Mouse (Mus musculus) lung, postnatal 14 days (tissue): Measurements from ENCODE around the gene Brinp3.
"Not testable (repeated sequence)": the region's sequence is repeated elsewhere in the genome, so short reads cannot be mapped to it uniquely, and the experiment has no call there.

ENCODE experiments used
- DNase-seq: peaks from one replicate; pipeline ENCODE4 v3.0.0; 2021

The Brinp3 gene

DNA sequence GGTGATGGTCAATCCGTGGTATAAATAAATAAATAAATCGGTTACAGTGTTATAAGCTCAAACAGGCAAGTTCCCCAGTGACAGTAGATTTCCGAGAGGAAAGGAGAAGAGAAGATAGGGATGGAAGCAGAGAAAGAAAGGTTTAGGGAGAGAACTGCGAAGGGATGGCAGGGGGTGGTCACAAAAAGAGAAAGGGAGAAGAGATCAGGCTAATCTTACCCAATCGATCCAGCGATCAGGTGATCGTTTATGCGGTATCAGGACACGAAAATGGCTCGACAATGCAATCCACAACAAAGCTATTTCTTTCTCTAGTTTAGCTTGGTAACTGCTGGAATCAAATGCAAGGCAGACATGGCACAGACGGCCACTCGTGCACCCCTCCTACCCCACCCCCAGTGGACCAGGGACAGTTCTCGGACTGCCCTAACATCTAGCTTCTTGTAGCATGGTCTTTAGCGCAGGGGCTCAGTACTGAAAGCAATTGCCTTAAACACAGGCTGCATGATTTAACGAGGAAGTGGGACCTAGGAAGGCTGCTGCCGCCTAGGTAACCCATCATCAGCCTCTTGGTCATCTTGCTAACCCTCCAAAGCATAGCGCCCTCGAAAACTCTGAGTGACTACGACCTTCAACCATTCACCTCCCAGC is at the start of gene Brinp3:
Gene Brinp3, plus strand, starts transcription at position 80 of the 651 bp plus-strand sequence.
- no peak for DNase-seq

DNA sequence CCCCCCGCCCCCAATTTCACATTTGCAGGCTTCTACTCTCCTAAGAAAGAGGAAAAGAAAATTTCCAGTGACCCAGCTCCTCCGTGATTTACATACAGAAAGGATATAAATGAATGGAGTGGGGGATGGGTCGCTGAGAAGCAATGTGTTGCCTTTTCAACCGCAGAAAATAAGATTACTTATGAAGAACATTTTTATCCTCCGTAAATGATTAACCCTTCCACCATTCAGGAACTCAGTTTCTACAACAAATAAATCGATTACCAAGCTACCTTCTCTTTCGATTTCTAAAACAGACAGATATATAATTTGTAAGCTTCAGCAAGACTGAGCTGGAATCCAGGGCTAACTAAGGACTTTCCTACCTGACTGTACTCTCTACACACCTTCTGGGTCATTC is 339 bp upstream of the Brinp3 start:
- DNase-seq = no peak

DNA sequence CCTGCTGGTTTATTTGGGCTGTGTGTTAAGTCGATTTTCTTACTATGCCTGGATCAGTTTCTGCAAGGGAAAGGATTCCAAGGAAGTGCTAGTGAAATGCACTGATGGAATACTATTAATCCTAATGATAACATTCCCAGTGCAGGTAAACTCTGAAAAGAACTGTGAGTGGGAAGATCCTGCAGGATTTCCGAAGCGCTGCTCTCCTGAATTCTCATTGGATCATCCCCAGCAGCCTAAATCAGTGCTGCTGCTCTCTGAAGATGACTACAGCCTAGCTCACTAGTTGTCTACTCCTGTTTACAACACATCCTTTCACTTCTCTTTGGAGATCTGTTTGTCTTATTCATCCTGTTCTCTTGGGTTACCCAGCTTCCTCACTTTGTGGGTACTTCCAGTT is 826 bp downstream of the Brinp3 start:
- DNase-seq = no peak

DNA sequence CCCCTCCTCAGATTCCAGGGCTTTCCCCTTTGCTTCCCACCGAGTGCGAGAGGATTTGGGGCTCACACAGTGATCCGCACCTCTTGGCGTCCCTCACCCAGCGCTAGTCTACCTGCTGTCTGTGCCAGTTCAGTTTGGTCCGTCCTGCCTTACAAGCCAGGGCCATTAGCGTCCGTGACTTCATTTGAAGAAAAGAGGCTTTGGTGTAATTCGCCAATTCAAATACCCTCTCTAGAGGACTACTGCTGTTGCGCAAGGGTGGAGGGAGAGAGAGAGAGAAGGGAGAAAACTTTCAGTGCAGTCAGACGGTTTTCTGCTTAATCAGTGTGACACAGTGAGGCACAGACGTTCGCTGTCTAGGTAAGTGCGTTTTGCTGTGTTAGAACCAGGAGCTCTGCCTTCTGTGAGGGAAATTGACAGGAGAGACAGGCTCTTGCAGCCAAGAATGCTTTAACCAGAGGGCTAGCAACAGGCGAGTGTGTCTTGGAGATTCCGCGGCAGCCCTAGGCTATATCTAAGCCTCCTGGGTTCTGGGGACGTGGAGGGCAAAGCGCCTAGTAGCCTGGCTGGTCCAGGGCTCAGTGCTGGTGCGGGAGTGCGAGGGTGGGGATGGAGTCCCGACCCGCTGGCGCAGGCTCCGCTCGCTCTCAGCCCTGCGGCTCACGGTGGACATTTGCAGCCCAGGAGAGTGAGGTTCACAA is 3.0 kb downstream of the Brinp3 start:
- DNase-seq = no peak

DNA sequence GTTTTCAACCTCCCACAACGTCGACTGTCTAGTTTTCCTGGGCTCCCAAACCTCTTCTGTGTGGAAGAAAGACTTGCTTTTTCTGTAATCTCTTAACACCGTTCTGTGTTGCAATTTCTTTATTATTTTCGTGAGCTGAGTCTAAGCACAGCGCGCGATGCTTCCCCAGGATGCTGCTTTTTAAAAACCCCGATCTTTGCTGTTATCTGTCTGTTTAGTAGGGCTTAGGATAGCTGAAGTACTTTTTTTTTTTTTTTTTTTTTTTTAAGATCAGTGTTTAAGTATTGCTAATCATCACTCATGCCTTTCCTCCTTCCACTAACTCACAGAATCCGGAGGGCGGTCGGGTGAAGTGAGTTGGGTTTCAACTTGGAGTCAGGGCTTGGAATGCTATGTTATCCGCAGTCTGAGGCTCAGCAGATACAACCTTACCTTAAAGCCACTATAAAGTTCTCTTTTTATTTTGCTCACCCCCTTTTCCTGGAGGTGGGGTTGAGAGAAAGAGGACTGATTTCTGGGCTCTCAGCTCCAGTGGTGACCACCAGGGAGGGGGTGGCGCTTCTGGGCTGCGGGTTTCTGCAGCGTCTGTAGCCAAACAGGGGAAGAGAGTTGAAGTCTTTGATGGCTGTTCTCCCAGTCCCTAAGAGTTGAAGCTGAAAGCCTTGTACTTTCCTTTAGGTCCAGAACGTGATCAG is 3.7 kb downstream of the Brinp3 start:
- no peak for DNase-seq

DNA sequence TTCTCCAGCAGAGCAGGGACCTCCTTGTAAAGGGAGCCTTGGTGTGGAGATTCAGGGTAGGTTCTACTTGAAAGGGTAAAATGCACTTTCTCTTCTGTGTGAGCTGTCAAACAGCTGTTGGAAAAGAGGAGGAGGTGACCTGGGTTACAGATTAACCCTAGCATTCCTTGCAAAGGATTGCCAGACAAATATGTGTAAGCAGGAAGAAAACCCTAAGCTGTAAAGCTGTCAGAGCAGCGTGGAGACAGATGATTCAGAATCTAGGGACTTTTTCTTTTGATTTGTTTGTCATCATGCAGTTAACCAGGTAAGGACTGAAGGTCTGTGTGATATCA is 4.2 kb downstream of the Brinp3 start:
- DNase-seq = no peak

DNA sequence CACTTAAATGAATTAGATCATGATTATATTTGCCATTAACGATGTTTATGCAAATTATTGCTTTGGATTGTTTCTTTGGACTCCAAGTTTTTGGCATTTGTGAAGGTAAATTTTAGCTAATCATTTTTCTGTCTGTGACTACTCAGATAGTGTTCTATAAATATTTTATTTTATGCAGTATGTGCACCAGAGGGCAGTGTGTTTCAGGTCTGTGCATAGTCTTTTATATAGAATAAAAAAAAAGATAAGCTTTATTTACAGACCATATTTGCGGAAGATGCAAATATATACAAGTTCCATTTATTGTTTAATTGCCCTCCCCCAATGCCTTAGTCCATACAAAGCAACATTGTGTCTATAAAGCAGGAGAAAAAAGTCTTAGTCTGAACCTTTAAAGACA is 20.8 kb downstream of the Brinp3 start:
- no peak for DNase-seq

DNA sequence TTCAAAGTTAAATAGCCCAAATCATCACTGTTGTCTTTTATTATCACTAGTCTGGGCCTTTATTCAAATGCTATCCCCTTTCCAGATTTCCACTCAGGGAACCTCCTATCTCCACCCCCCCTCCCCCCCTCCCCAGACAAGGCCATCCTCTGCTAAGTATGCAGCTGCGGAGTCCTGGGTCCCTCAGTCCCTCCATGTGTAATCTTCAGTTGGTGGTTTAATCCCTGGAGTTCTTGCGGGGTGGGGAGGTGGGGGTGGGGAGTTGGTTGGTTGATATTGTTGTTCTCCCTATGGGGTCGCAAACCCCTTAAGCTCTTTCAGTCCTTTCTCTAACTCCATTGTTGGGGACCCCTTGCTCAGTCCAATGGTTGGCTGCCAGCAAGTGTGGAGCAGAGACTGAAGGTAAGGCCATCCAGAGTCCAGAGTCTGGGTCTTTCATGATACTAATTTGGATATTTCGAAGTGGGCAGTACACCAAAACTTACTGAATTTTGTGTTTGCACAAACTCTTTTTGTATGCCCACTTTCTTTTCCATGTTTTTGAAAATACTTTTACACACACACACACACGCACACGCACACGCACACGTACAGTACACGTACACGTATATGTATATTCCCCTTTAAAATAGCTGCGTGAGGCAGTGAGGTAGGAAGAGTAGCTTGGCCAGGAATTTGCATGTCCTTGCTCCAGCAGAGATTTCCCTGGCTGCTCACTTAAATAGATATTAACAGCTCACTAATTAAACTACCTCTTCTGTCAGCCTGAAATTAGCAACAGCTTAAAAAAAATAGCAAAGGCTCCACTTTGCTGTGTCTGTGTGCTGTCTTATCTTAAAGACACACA is 29.4 kb downstream of the Brinp3 start:
- DNase-seq = no peak

DNA sequence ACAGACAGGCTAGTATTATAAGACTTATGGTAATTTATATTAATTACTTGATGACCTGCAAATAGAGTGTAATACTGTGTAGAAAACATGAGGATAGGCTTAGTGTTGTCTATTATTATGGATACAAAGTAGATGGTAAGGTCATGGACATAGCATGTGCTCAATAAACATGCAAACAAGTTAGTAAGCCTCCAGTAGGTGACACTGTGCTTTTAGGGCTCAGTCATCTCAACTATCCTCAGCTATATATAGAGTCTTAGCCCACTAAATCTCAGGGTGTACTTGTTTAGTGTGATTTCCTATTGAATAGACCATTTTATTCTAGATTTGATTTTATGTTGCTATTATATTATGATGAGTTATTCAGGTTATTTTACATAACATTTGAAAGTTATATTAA is 34.0 kb downstream of the Brinp3 start:
- no peak for DNase-seq

DNA sequence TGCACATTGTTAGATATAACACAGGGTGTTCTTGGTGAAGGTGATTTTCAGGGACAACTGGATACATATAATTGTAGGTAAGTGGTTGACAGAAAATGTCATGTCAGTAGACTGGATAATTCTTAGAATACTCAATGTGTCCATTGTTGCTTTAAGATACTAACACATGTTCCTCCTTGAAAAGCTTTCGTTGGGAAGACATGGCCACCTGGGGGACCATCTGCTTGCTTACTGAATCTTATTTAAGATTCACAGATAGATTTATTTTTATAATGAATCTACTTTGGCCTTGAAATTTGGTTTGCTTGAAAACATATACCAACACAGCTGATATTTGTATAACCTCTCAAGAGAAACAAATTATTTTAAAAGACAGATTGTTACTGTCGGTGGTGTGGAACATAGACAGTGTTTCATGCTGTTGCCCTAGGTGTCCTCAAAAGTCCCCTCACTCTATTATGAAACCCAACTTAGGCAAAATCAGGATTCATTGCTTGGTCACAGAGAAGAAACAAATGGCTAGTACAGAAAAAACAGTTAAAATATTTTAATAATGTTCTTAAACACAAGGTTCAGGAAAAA is 52.4 kb downstream of the Brinp3 start:
- no peak for DNase-seq

DNA sequence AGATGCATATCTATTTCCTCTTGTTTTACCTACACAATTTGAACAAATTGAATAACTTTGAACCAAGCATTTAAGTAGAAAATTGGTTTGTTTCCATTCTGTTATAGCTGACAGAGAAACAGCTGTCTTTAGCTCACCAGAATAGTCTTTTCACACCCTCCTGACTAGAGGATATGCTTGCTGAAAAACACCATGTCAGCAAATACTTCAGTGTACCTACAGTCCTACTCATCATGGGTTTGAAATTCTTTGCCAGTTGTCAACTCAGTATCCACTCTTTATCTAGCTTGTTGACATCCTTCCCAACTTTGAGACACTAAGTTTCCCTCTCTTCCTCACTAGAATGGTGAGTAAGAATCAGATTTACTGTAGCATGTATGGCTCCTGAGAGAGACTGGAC is 62.4 kb downstream of the Brinp3 start:
- DNase-seq = no peak

DNA sequence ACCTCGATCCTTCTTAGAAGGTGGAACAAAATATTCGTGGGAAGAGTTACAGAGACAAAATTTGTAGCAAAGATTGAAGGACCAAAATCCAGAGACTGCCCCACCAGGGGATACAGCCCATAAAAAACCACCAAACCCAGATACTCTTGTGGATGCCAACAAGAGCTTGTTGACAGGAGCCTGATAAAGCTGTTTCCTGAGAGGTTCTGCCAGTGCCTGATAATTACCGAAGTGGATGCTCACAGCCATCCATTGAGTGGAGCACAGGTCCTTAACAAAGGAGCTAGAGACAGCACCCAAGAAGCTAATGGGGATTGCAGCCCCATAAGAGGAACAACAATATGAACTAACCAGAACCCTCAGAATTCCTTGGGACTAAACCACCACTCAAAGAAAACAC is 67.6 kb downstream of the Brinp3 start:
- DNase-seq = no peak

DNA sequence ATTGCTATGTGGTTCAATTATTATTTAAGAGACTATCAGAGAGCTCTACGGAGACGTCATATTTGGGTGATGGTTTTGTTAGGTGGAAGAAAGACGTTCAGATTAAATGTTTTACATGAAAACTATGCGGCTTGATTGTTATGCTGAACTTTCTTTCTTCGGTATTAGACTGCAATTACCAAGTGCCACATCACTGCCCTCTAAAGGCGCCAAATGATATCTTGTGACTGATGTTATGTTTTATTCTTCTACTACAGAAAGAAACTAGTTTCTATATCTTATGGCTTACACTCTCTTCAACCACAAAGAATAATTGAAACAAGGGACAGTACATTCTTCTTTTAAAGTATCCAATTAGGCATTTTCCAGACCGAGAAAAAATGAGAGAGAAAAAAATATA is 89.6 kb downstream of the Brinp3 start:
- no peak for DNase-seq

DNA sequence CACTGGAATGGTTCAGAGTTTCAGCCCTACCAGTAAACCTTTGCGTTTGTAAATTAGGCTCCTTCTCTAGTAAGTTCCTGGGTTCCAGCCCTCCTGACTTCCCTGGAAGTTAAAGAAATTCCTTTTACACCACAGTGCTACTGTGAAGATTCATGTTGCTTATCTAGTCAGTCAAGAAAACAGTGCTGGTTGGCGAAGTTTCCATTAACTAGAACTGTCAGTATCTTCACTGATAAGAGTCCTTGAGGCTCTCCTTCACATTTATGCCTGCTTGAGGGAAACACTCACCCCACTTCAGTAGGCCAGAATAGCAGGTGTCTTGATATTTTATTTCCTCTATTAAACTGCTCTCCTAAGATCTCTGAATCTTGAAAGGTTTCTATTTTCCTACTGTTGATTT is 138.3 kb downstream of the Brinp3 start:
- no peak for DNase-seq

DNA sequence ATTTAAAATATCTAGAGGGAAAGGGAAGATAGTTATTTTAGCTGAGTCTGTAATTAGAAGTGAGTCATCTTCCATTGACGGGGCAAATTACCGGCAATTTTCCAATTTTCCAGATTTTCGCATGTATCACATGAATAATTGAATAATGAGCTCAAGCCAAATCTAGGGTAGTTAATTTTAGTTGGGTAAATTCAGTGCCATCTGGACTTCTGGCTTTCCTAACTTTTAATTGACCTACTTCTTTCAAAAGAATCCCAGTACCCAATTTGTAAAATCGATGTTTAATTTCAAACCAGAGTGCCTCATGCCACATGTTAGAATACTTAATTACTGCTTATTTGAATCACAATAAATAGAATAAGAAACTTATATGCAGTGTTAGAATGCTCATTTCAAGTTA is 162.7 kb downstream of the Brinp3 start:
- DNase-seq = no peak

DNA sequence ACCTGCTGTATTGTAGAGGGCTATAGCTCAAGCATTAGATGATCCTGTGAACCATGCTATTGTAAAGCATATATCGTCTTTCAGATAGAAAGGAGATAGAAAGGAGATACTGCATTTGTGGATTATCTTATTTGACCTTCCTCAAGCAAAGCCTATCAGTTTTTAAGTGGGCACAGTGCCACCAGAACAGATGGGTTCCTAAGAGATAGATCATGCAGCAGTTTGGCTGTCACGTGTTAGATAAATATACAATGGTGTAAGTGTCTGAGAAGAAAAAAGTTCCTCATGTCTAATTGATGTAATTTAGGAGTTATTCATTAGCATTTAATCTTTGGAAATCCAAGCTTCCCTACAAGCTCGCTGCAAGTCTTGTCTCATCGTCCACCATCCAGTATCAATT is 206.2 kb downstream of the Brinp3 start:
- DNase-seq = no peak

DNA sequence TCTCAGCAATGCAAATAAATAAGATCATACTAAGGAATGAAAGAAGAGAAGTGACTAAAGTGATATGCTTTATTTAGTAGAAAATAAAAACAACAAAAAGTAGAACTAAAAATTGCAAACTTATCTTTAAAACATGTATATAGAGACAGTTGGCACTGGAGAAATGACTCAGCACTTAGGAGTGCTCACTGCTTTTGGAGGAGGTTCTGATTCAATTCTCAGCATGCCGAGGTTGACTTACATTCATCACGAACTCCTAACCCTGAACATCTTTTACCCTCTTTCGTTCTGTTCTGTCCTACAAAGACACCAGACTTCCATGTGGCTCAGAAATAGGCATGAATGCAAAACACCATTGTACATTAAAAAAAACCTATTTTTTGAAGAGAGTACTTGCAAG is 225.0 kb downstream of the Brinp3 start:
- no peak for DNase-seq

DNA sequence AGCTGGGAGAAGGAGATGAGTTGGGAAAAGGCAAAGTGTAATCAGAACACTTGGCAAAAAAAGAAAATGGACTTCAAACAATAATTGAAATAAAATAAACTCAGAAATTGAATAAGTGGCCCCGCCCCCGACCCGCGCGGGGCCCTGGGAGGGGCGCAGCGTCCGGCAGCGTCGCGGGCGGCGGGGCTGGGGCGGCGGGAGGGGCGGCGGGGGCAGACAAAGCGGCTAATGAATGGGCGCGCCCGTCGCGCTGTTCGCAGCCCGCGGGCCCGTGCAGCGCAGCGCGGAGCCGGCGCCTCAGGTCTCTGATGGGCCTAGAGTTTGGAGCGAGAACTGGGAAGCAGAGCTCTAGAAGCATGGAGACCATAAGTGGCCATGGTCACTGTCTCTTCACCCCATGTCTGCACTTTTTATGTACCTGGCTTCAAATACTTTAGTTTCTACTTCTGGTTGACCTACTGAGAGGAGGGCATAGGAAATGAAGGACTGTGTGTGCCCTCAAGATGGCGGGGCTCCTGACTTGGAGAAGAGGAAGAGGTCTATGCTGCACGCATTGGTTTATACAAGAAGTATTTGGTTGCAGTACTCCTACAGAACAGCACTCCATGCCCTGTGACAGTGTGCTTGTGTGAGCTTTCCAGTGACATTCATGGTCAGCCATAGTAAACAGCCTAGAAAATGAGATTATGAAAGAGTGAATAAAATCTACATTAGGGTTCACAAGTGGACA is 230.4 kb downstream of the Brinp3 start:
- DNase-seq = not testable (repeated sequence)

DNA sequence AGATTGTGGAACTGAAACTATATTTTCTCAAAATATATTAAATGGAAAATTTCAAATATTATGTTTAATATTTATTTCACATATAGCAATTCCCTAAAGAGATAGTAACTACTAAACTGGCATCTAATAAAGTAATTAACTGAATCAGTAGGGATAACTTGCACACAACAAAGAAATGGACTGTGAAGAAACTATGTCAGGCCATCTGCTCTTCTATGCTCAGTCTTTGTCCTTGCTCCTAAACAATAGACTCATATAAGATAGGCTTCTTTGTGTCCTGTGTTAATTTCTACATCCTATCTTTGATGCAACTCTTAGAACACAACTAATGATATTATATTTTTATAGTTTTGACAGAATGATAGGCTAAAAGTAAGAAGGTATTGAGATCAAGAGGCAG is 256.5 kb downstream of the Brinp3 start:
- no peak for DNase-seq

DNA sequence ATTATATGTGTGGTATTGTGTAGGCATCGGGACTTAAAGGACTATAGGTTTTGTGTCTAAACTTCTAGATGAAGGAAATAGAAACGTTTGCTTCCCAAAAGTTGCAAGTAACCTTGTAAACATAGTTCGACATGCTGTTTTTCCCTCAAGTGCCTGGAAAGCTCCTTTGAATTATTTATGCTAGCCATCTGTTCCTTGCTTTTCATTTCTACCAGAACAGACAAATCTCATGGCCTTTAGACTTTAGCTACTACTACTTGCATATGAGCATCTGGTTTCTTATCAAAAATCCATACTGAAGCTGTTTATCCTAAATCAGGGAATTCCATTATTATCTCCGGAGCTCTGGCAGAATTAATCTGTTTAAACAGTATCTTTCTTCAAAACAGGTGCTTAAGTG is 288.7 kb downstream of the Brinp3 start:
- no peak for DNase-seq

DNA sequence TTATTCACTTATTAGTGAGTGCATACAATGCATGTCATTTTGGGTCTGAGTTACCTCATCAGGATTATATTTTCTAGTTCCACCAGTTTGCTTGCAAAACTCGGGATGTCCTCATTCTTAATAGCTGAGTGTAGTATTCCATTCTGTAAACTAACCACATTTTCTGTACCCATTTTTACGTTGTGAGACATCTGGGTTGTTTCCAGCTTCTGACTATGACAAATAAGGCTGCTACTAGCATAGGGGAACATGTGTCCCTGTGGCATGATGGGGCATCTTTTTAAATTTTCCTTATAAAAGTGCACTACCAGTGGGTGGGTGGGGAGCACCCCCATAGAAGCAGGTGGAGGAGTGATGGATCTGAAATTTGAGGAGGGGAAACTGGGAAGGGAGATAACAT is 292.7 kb downstream of the Brinp3 start:
- no peak for DNase-seq

DNA sequence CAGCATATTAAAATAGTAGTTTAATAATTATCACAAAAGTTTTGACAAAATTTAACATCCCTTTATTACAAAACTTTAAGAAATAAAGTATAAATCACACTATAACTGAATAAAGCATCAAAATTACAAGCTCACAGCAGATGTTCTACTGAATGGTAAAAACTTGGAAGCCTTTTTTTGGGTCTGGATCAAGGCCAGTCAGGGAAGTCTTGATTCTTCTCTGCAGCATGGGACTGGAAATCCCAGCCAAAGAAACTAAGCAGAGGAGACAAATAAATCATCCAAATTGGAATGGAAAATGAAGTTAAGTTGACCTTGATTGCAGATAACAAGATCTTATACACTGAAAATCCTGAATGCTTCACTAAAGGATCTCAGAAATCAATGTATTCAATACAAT is 298.3 kb downstream of the Brinp3 start:
- DNase-seq = no peak
